Mouse (Mus musculus) 416B (cell line): ENCODE measurements around the gene Cdpf1.

Experiments
- DNase-seq: peaks from one replicate; pipeline ENCODE4 v3.0.0; 2011; ENCODE audit warnings: low read depth

Cdpf1 gene

DNA sequence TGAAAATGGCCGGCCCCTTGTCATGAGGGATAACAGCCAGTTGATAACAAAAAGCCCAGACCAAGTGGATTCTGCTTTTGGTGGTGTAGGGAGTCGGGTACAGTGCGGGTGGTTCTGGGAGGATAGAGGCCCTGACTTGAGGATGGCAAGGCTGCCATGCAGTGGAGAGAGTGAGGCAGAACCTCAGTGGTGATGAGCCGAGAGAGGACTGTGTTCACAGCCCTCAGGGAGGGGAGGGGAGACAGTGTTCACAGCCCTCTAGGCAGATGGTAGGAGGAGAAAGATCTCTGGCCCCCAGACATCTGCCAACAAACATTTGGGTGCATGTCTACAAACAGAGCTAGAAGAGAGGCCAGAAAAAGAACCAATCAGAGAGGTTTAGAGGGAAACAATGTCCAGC lies 48.7 kb downstream of the Cdpf1 start:
- no peak for DNase-seq

DNA sequence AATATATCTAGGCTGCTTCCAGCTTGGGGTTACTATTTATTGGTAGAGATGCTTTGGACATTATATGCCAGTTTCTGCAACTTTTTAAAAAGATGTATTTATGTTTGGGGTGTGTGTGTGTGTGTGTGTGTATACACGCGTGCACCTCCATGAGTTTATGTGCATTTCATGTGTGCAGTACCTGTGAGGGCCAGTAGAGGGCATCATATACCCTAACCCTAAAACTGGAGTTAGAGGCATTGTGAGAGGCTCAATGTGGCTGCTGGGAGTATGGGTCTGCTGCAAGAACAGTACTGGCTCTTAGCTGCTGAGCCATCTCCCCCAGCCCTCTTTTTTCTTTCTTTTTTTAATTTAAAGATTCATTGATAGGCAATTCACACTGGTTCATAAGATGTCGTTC lies 53.7 kb downstream of the Cdpf1 start:
- no peak for DNase-seq
